Mouse (Mus musculus) embryonic facial prominence, embryonic 11.5 days (tissue): Measurements from ENCODE around the gene Sema4g. TPM values are rescaled to one million over a fixed set of nuclear protein-coding genes. Genes with fewer than 3 reads are reported as not detected.

Experiments
- ATAC-seq: fragments of 200-750 bp; cut with Nextera tagmentation; replicated peaks from 2 replicates; pipeline ENCODE4 v1.8.0; 2017; ENCODE audit warnings: low read depth; ENCODE audit not compliant: insufficient number of reproducible peaks, low FRiP score, low TSS enrichment
- DNase-seq: peaks from one replicate; pipeline ENCODE4 v3.0.0-alpha.2; 2015; ENCODE audit warnings: low spot score
- H3K27ac ChIP-seq: fragments of 300-500 bp; sonication (generic); replicated peaks from 2 replicates; pipeline ENCODE4 v1.5.1; 2014; ENCODE audit warnings: mild to moderate bottlenecking, low read depth, low read length, control low read depth
- H3K27me3 ChIP-seq: fragments of 300-500 bp; sonication (generic); 2 replicates; pipeline ENCODE4 v1.6.1; 2014; ENCODE audit warnings: mild to moderate bottlenecking, low read length, moderate library complexity, mixed read lengths; ENCODE audit not compliant: control insufficient read depth, insufficient read depth
- H3K36me3 ChIP-seq: fragments of 300-500 bp; sonication (generic); replicated peaks from 2 replicates; pipeline ENCODE4 v1.6.1; 2014; ENCODE audit warnings: low read depth, mild to moderate bottlenecking, low read length, moderate library complexity, mixed read lengths; ENCODE audit not compliant: control insufficient read depth, insufficient read depth
- H3K4me1 ChIP-seq: fragments of 300-500 bp; sonication (generic); 2 replicates; pipeline ENCODE4 v1.6.1; 2014; ENCODE audit warnings: low read length, mixed read lengths; ENCODE audit not compliant: control insufficient read depth, insufficient read depth
- H3K4me2 ChIP-seq: fragments of 300-500 bp; sonication (generic); 2 replicates; pipeline ENCODE4 v1.6.1; 2014; ENCODE audit warnings: low read depth, mild to moderate bottlenecking, control low read depth, low read length, moderate library complexity
- H3K4me3 ChIP-seq: fragments of 300-500 bp; sonication (generic); 2 replicates; pipeline ENCODE4 v1.5.1; 2014; ENCODE audit warnings: low read depth, low read length, control low read depth
- H3K9ac ChIP-seq: fragments of 300-500 bp; sonication (generic); replicated peaks from 2 replicates; pipeline ENCODE4 v1.6.1; 2014; ENCODE audit warnings: mild to moderate bottlenecking, control low read depth, low read length
- H3K9me3 ChIP-seq: fragments of 300-500 bp; sonication (generic); replicated peaks from 2 replicates; pipeline ENCODE4 v1.6.1; 2016; ENCODE audit warnings: mild to moderate bottlenecking, low read length, inconsistent platforms, mixed read lengths; ENCODE audit not compliant: control insufficient read depth
- WGBS: fragments of 180-500 bp; shearing (Covaris S2); extraction: QIAGEN DNeasy Blood & Tissue Kit; methylation state at CpG from one replicate; pipeline ENCODE4 v1.1.7; 2014; 5-methylcytosine and 5-hydroxymethylcytosine counted together
- polyA plus RNA-seq: library from polyadenylated mRNA; unstranded; fragments of >200 nt; fragmentation: Nextera tagmentation; extraction: Ambion mirVana; gene quantifications from 2 replicates; pipeline ENCODE4 v1.2.1, GENCODE M21; 2014

Gene Sema4g
- polyA plus RNA-seq, 1 experiment from 2014 or later: 4.5 TPM

DNA sequence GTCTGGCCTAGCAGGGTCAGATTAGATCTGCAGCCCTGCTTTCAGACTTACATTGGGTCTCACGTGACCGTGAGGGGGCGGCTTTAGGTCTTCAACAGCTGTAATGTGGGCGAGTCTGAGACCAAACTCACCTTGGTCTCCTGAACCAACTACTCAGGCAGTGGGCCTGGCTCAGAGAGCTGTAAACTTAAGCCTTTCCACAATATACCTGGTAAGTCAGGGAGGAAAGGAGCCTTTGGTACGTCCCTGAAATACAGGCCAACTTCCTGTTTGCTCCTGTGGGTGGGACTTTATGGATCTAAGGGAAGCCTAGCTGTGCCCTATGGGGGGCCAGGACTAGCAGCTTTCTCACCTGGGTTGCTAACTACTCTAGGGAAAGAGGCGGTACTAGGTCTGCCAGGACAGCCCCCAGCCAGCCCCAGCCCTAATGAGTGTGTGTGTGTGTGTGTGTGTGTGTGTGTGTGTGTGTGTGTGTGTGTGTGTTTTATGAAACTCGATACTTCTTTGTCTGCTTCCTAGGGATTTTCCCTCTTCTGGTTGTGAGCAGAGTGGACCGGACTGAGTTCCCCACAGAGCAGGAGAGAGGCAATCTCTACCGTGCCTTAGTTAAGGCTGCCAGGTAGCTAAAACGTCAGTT, 25.6 kb downstream of the Sema4g start, which contains the start of gene Lzts2:
TSS of gene Lzts2 (plus strand) at position 80 of the 637 bp plus-strand sequence.
- Histone ChIP-seq H3K4me2 (peak within 1 kb of the TSS; percentile 90), H3K4me3 (peak within 1 kb of the TSS; percentile 78), H3K9ac (peak within 1 kb of the TSS; percentile 76), H3K27ac (peak within 1 kb of the TSS; percentile 97), H3K9me3 (no peaks in the 10 kb centered on the region), H3K27me3 (no peaks in the 10 kb centered on the region), H3K4me1 (no peaks in the 10 kb centered on the region), H3K36me3 (peaks cover 6% of the 10 kb centered on the region)
- ATAC-seq (no peak), DNase-seq (peak; percentile 60)
- WGBS: 5% methylated on average over 10 of the region's 10 CpGs

DNA sequence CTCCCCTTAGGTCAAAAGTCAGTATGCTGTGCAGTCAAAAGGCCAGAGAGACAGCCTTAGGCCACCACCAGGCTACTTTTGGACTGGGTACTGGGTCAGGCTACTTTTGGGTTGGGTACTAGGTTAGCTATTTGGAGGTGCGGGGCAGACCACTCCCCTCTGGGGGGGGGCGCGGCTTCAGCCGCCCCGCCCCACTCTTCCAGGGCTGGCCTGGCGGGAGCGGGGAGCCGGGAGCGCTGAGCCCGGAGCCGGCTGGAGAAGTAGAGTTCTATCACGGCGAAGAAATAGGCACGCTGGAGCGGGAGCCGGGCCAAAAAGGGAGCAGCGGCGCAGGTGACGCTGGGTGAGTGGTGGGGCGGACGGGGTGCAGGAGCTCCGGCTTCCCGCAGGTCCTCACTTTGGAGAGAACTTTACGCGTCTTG, 26.1 kb downstream of the Sema4g start:
- Histone ChIP-seq H3K4me3 (peak overlapping the region; percentile 78), H3K4me2 (peak overlapping the region; percentile 90), H3K36me3 (peaks cover 6% of the 10 kb centered on the region), H3K9me3 (no peaks in the 10 kb centered on the region), H3K9ac (peak overlapping the region; percentile 76), H3K27me3 (no peaks in the 10 kb centered on the region), H3K27ac (peak overlapping the region; percentile 97), H3K4me1 (no peaks in the 10 kb centered on the region)
- DNase-seq: peak; percentile 71
- no peak for ATAC-seq
- WGBS: under 1% methylated on average over 24 of the region's 25 CpGs

DNA sequence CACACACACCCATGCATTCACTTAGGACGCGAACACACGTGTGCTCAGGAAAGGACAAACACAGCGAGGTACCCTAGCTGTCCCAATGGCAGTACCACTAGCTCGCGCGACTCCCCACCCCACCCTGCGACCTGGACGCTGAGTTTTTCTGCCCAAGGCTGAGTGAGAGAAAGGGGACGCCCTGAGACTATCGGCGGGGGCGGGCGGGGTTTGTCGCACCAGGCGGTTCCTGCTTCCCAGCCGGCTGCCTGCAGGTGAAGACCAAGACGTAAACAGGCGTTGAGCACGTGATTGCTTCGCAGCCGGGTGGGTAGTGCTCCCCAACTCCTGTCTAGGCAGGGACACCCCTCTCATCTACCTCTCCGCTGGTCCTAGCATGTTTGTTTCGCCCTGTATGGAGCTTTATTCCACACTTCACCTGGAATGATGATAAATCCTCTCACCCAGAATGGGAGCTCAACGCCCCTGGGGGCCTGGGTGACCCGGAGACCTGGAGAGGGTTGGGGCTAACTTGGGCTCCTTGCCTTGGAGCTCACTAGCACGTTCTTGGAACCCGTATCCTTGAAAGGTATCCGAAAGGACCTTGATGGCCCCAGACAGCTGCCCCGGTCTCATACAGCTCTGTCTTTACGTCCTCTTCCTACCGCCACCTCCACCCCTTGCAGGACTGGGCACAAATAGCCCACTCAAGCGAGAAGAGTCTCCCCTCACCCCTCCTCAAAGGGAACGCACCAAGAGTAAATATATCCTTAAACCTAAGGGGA, 26.8 kb downstream of the Sema4g start:
- Histone ChIP-seq H3K4me3 (peak overlapping the region; percentile 78), H3K4me1 (no peaks in the 10 kb centered on the region), H3K9me3 (no peaks in the 10 kb centered on the region), H3K4me2 (peak overlapping the region; percentile 90), H3K9ac (peak overlapping the region; percentile 76), H3K27ac (peak overlapping the region; percentile 97), H3K36me3 (peaks cover 2% of the 10 kb centered on the region; the same call in 1 of the 2 replicates), H3K27me3 (no peaks in the 10 kb centered on the region)
- WGBS: 0% methylated on average over 34 of the region's 34 CpGs
- ATAC-seq (no peak), DNase-seq (peak; percentile 49)

DNA sequence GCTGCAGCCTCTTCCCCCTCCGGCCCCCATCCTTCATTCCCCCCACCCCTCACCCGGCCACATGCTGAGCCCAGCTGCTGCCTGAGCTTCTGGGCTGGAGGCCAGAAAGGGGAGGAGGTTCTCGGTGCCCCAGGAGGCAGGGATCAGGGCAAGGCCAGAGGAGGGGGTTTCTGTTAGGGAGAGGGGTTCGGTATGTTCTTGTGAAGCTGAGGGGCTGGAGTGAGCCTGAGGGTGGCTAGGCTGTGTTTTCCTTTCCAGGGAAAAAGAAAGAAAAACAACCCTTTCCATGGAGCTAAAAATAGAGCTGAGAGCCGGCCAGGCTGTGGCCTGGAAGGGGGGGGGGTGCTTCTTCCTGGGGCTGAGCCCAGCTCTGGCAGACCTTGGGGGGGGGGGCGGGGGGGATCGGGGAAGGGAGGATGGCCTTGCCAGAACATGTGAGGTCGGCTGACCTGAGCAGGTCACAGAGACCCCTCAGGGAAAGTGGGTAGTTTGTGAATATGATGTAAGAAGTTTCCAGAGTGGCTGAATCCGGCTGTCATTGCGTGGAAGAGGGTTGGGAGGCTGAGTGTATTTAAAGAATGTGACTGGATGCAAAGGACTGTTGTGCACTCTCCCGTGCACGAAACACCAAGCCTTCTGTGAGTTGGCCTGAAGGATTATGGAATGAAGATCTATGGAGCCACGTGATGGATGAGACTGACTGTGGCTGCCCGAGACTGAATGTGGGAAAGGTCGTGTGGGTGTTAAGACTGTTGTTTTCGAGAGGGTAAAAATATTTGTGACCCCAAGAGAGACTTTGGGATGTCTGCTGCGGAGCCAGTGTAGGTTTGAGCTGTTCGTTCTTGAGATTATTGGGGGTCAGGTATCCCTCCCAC, 27.7 kb downstream of the Sema4g start:
- WGBS: 0% methylated on average over 18 of the region's 18 CpGs
- peak overlapping the region; percentile 78 for H3K4me3 ChIP-seq
- H3K9ac ChIP-seq: peak overlapping the region; percentile 96
- peak overlapping the region; percentile 97 for H3K27ac ChIP-seq
- H3K4me1 ChIP-seq: peaks cover 2% of the 10 kb centered on the region; the same call in 1 of the 2 replicates
- H3K9me3 ChIP-seq: no peaks in the 10 kb centered on the region
- DNase-seq (peak; percentile 76), ATAC-seq (peak; percentile 11; the same call in 1 of the 2 replicates)
- peak overlapping the region; percentile 90 for H3K4me2 ChIP-seq
- no peaks in the 10 kb centered on the region for H3K36me3 ChIP-seq
- H3K27me3 ChIP-seq: no peaks in the 10 kb centered on the region

DNA sequence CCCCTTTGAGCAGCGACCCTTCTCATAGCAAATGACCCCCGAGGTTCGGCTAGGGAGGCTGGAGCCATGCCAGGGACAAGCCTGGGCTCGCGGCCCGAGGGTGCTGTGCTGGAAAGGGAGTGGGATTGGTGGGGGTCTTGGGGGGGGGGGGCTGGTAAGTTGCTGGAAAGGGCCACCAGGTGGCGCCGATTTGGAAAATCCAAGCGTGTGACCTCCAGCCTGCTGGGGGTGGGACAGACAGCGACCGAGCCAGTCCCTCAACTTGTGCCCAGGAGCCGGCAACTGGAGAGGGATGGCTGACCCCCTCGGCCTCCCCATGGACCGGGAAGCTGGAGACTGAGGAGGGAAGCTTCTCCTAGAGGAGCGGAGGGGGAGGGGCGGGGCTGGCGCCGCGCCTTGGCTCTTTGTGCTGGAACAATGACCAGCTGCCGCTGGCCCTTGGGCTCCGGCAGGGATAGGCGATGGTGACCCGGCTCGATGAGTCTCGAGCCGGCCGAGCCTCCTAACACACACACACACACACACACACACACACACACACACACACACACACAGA, 28.4 kb downstream of the Sema4g start:
- peak overlapping the region; percentile 97 for H3K27ac ChIP-seq
- H3K4me1 ChIP-seq: peaks cover 2% of the 10 kb centered on the region; the same call in 1 of the 2 replicates
- H3K4me3 ChIP-seq: peak overlapping the region; percentile 78
- peak overlapping the region; percentile 90 for H3K4me2 ChIP-seq
- peak; percentile 86 for DNase-seq
- H3K9ac ChIP-seq: peak overlapping the region; percentile 96
- no peaks in the 10 kb centered on the region for H3K9me3 ChIP-seq
- peak; percentile 55 for ATAC-seq
- no peaks in the 10 kb centered on the region for H3K27me3 ChIP-seq
- 0% methylated on average over 18 of the region's 27 CpGs for WGBS
- no peaks in the 10 kb centered on the region for H3K36me3 ChIP-seq

DNA sequence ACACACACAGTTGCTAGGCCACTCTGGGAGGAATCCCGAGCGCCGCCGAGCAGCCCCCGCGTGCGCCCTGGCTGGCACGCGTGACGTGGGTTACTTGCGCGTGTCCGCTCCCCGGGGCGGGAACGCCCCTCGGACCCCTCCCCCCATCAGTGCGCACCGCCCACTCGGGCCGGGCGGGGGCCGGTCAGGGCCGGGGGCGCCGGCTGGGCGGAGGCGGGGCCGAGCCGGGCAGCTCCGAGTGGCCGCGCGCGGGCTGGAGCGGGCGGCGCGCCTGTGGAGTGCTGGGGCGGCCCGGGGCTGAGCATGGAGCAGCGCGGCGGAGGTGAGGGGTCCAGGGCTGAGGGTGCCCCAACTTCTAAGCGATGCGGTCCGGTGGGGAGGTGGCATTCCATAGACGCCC, 29.0 kb downstream of the Sema4g start:
- Histone ChIP-seq H3K9me3 (no peaks in the 10 kb centered on the region), H3K4me3 (peak overlapping the region; percentile 78), H3K27ac (peak overlapping the region; percentile 97), H3K36me3 (no peaks in the 10 kb centered on the region), H3K4me1 (peaks cover 2% of the 10 kb centered on the region; the same call in 1 of the 2 replicates), H3K9ac (peak overlapping the region; percentile 96), H3K27me3 (no peaks in the 10 kb centered on the region), H3K4me2 (peak overlapping the region; percentile 90)
- 1% methylated on average over 28 of the region's 48 CpGs for WGBS
- ATAC-seq (peak; percentile 68), DNase-seq (peak; percentile 89)

DNA sequence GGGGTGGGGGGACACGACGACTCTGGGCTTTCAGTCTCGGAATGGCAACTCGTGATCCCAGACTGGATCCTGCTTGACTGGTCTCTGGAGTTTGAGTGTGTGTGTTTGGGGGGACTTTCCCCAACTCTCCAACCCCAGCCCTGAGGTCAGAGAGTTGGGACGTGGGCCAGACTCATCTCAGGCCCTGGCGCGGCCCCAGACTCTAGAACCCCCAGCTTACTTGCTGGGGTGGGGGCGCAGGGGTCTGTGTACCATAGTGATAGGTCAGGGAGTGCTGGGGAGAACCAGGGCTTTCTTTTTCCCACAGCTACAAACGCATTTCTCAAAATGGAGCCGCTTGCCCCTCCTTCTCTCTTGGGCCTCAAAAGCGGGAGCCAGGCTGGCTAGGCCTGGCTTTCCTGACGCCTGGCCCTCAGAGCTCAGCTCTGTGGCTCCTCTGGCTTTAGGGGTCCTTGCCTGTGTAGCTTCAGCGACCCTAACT, 29.5 kb downstream of the Sema4g start:
- peak; percentile 53 for DNase-seq
- no peaks in the 10 kb centered on the region for H3K9me3 ChIP-seq
- no peaks in the 10 kb centered on the region for H3K36me3 ChIP-seq
- peaks cover 2% of the 10 kb centered on the region; the same call in 1 of the 2 replicates for H3K4me1 ChIP-seq
- ATAC-seq: no peak
- H3K4me2 ChIP-seq: peak overlapping the region; percentile 90
- peak overlapping the region; percentile 78 for H3K4me3 ChIP-seq
- no peaks in the 10 kb centered on the region for H3K27me3 ChIP-seq
- H3K27ac ChIP-seq: peak overlapping the region; percentile 97
- WGBS: 0% methylated on average over 13 of the region's 13 CpGs
- H3K9ac ChIP-seq: peak overlapping the region; percentile 96
